Mouse (Mus musculus): ENCODE data around the gene Noc3l.

Gene Noc3l

GRCm38 (mm10) chr19:38818766-38819426, at the start of gene Noc3l:
Gene Noc3l (minus strand): TSS chr19:38819237.
- peak; percentile 78 for DNase-seq (ENCODE audit: low spot score)

GRCm38 (mm10) chr19:38862523-38862922, 43.5 kb upstream of the Noc3l start:
- DNase-seq (ENCODE audit: low spot score) = no peak

- DNase-seq (ENCODE audit: low spot score) = no peak
Measured at GRCm38 (mm10) chr19:38858224-38858623, 39.2 kb upstream of the Noc3l start.

DNA sequence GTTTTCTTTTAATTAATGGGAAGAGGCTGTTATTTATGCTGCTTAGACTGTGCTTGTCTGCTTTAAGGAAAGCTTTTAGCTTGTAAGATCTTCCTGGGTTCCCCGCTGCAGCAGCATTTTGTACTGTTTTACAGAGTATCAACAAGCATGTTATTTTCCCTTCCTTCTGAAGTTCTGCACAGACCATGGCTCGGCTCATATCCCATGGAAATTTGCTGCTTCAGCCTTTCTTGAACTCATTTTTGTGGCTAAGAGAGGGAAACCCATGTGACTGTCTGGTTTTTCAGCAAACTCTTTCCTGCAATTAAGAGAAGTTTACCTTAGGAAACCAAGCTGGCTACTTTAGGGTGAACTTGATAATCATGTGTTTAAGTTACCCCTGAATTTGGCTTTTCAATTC, 27.3 kb upstream of the Noc3l start:
- no peak for DNase-seq (ENCODE audit: low spot score)

GRCm38 (mm10) chr19:38844817-38845216, 25.8 kb upstream of the Noc3l start:
- DNase-seq (ENCODE audit: low spot score) = no peak

- peak; percentile 72 for DNase-seq (ENCODE audit: low spot score)
Measured at GRCm38 (mm10) chr19:38837171-38837641, 18.2 kb upstream of the Noc3l start.

DNA sequence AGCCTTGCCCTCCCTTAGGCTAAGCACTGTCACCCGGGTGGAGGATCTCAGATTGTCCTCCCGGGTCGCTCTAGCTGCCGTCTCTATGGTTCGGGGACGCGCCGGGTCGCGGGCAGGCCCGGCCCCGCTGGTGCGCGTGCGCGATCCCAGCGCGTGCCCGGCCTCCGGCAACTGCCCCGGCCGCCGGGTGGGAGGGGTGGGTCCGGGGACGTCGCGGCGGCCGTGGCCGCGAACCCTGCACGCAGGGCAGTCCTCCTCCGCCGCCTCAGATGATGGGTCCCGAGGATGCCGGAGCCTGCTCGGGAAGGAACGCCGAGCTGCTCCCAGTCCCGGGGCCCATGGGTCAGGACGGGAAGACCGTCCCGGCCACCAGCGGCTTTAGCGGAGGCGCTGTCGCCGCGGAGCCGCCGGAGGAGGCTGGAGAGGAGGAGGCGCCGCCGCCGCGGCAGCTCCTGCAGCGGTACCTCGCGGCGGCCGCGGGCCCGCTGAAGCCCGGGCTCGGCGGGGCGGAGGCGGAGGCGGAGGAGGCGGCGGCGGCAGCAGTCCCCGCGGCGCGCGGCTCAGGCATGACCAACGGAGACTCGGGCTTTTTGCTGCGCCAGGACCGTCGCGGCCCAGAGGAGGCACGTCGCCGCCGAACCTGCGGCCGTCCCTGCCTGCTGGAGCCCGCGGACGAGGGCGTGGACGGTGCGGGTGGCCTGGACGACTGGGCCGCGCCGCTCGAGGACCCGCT, 17.6 kb upstream of the Noc3l start, which contains the start of gene Tbc1d12:
Tbc1d12 (plus strand) TSS at position 142 of the 733 bp plus-strand sequence.
- peak; percentile 83 for DNase-seq (ENCODE audit: low spot score)

GRCm38 (mm10) chr19:38836084-38836437, 17.0 kb upstream of the Noc3l start:
- DNase-seq (ENCODE audit: low spot score) = no peak

- no peak for DNase-seq (ENCODE audit: low spot score)
Measured at GRCm38 (mm10) chr19:38833224-38833623, 14.2 kb upstream of the Noc3l start.

DNA sequence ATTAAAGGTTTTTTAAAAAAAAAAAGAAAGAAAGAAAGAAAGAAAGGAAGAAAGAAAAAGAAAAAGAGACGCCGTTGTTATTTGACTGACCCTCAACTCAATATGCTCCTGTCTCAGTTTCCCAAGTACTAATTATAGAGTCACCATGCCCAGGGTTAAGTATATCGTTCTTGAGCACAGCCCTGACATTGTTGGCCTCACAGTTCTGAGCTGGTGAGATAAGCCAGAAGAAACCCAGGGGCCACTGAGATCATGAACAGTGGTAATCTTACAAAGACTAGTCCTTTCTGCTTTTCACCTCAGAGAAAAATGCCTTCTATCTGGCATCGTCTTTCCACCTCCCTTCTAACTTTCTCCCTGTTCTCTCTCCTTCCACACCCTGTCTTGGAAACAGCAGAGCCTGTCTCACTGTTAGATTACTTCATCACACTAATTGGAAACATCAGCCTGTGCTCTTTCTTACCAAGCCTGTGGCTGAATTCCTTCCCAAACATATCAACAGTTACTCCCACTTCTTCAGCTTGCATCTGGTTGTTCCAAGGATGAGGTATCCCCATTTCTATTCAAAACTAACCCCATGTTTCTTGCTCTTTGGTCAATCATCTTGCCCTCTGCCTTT, 1.3 kb upstream of the Noc3l start:
- DNase-seq (ENCODE audit: low spot score) = no peak

DNA sequence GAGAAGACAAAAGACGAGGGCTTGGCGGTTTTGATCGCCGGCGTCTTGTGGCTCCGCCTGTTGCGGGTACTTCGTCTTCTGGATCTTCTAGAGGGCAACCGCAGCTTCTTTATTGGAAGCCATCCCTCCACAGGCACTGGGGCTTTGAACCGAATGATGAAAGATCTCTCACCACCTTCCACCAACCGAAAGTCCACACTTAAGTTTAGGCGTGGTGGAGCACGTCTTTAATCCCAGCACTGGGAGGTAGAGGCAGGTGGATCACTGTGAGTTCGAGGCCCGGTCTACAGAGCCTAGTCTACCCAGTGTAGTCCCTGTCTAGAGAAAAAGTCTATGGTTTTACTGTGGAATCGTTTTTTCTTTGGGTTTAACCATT, 378 bp upstream of the Noc3l start:
- no peak for DNase-seq (ENCODE audit: low spot score)

DNA sequence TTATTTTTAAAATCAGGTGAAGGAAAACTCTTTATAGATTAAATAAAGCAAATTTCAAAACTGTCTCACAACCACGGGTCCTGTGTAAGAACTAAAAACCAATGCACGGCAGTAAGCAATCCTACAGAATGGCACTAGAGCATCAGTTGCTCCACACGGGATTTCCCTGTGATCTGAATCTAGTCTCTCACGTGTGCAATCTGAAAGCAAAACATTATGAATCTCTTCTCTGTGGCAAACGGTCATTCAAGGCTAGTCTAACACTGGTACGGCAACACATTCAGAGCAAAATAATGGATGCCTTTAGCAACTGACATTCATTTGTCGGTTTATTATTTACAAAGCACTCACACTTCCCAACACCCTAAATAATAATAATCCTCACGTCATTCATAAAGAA, 846 bp downstream of the Noc3l start:
- peak; percentile 22 for DNase-seq (ENCODE audit: low spot score)

DNA sequence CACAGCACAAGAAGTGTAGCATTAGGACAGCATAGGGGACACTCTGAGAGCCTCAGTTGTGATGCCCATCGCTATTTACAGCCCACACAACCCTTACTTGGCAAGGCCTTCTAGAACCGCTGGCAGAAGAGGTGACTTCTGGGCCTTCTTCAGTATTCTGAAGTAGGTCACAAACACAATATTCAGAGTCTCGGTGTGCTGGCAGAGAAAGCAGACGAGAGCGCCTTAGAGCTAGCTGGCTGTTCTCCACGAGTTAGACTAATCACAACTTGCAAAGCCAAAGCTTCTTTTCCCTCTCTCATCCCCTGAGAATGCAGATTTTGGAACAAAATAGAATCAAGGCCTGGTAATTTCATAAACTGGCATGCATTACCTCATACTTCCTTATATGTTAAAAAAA, 20.2 kb downstream of the Noc3l start:
- DNase-seq (ENCODE audit: low spot score) = no peak

DNA sequence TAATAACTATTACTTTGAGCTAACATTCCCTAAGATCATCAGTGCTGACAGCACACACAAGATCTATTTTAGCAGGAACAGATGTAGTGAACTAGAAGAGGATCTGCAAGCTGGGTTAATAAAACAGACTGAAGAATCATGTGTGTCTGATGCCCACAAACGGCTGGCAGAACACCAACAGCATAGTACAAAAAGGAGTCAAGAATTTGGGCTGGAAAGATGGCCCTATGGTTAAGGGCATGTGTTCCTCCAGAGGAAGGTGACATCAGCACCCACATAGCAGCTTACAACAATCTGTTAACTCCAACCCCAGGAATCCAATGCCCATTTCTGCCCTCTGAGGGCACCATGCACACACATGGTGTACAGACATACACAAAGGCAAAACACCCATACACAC, 20.7 kb downstream of the Noc3l start:
- DNase-seq (ENCODE audit: low spot score) = no peak

GRCm38 (mm10) chr19:38796546-38796945, 22.5 kb downstream of the Noc3l start:
- DNase-seq (ENCODE audit: low spot score) = no peak

- no peak for DNase-seq (ENCODE audit: low spot score)
Measured at GRCm38 (mm10) chr19:38793563-38794045, 25.4 kb downstream of the Noc3l start.

- no peak for DNase-seq (ENCODE audit: low spot score)
Measured at GRCm38 (mm10) chr19:38787756-38788155, 31.3 kb downstream of the Noc3l start.

- peak; percentile 54 for DNase-seq (ENCODE audit: low spot score)
Measured at GRCm38 (mm10) chr19:38783542-38783941, 35.5 kb downstream of the Noc3l start.

DNA sequence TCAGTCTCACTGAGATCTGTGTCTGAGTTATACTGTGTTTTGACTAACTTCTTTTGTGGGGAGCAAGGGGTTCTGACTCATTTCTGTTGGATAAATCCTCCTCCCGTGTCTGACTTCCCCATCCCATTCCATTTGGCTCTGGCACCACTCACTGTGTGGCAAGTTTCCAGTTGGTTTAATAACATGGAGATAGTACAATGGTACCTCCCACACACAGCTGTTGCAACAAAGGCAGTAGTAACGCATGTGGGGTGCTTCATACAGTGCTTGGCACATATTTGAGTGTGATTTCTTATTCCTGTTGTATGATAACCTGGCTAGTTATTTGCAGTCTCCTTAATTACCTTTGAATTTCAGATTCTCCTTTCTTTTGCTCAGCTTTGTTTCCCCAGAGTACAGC, 40.2 kb downstream of the Noc3l start:
- DNase-seq (ENCODE audit: low spot score) = no peak

DNA sequence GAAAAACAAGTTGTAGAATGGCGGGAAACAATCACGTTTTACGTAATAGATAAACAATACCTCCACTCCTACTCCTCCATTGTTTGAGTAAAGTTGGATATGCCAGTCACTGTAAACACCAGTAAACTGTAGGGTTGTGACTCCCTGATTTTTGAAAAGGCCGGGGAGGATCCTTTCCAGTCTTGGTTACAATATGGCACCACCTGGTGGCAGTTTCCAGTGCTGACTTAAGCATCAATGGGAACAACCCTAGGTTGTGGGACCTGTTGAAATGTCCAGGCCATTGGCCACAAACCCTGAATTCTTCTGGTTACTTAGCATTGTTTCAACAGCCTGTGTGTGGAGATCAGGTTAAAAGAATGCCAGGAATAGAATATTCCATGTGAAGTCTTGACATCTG, 43.5 kb downstream of the Noc3l start:
- no peak for DNase-seq (ENCODE audit: low spot score)

GRCm38 (mm10) chr19:38766306-38766705, 52.7 kb downstream of the Noc3l start:
- no peak for DNase-seq (ENCODE audit: low spot score)

GRCm38 (mm10) chr19:38760441-38760840, 58.6 kb downstream of the Noc3l start:
- no peak for DNase-seq (ENCODE audit: low spot score)
